Mouse (Mus musculus) olfactory bulb, adult 2 months (tissue): Measurements from ENCODE around the gene Eln. TPM values are rescaled to one million over a fixed set of nuclear protein-coding genes. Genes with fewer than 3 reads are reported as not detected.

ENCODE experiments used
- H3K27ac ChIP-seq: fragments of 200-500 bp; 2 replicates; pipeline ENCODE4 v1.5.1; 2012; ENCODE audit warnings: low read depth, low read length; ENCODE audit not compliant: insufficient read depth
- H3K4me1 ChIP-seq: fragments of 200-500 bp; 2 replicates; pipeline ENCODE4 v1.6.1; 2012; ENCODE audit warnings: low read length; ENCODE audit not compliant: control insufficient read depth, insufficient read depth
- H3K4me3 ChIP-seq: fragments of 200-500 bp; 2 replicates; pipeline ENCODE4 v1.5.1; 2012; ENCODE audit warnings: mild to moderate bottlenecking, low read depth, low read length, moderate library complexity; ENCODE audit not compliant: insufficient read depth
- CTCF ChIP-seq: fragments of 200-500 bp; IDR thresholded peaks from 2 replicates; pipeline ENCODE4 v1.5.1; 2012; ENCODE audit warnings: low read depth, mild to moderate bottlenecking, low read length, moderate library complexity; ENCODE audit not compliant: insufficient read depth
- POLR2A ChIP-seq: fragments of 200-500 bp; IDR thresholded peaks from 2 replicates; pipeline ENCODE4 v1.6.1; 2012; ENCODE audit warnings: mild to moderate bottlenecking, low read depth, low read length, moderate library complexity; ENCODE audit not compliant: insufficient read depth
- WGBS: fragments of 180-500 bp; shearing (Covaris S2); methylation state at CpG from one replicate; pipeline ENCODE4 v1.1.7; 2018; 5-methylcytosine and 5-hydroxymethylcytosine counted together
- polyA plus RNA-seq: library from polyadenylated mRNA; stranded (reverse); fragments of >200 nt; gene quantifications from 2 replicates; pipeline ENCODE4 v1.2.4, GENCODE M21; 2012; ENCODE audit warnings: low replicate concordance; ENCODE audit not compliant: missing spikeins, insufficient read depth, insufficient read length

The Eln gene
- polyA plus RNA-seq, 1 experiment: not detected

GRCm38 (mm10) chr5:134695082-134695481 lies 52.0 kb downstream of the Eln start:
- no peak overlapping the region for H3K4me3 ChIP-seq
- no peak overlapping the region for H3K27ac ChIP-seq
- 15% methylated on average over 2 of the region's 2 CpGs for WGBS
- no peaks in the 10 kb centered on the region for H3K4me1 ChIP-seq
- TF ChIP-seq POLR2A: no peak
- TF ChIP-seq CTCF: no peak

- Histone ChIP-seq H3K4me3 (no peak overlapping the region), H3K27ac (no peak overlapping the region), H3K4me1 (no peaks in the 10 kb centered on the region)
- 100% methylated on average over 1 of the region's 1 CpGs for WGBS
- TF ChIP-seq POLR2A (no peak), CTCF (no peak)
Measured at GRCm38 (mm10) chr5:134692704-134693103, 54.4 kb downstream of the Eln start.

- no peaks in the 10 kb centered on the region; the same call in 1 of the 2 replicates for H3K4me1 ChIP-seq
- peak overlapping the region; percentile 38; the same call in 1 of the 2 replicates for H3K27ac ChIP-seq
- WGBS: under 1% methylated on average over 38 of the region's 38 CpGs
- peak; percentile 12; the same call in 1 of the 2 replicates for TF ChIP-seq POLR2A
- no peak for TF ChIP-seq CTCF
- H3K4me3 ChIP-seq: peak overlapping the region; percentile 57
Measured at GRCm38 (mm10) chr5:134688718-134689284, 58.3 kb downstream of the Eln start.

- H3K27ac ChIP-seq: peak within 1 kb of the TSS; percentile 38; the same call in 1 of the 2 replicates
- WGBS: 1% methylated on average over 64 of the region's 69 CpGs
- TF ChIP-seq CTCF (no peak), POLR2A (peak; percentile 51; the same call in 1 of the 2 replicates)
- H3K4me3 ChIP-seq: peak within 1 kb of the TSS; percentile 57
- no peaks in the 10 kb centered on the region; the same call in 1 of the 2 replicates for H3K4me1 ChIP-seq
Measured at GRCm38 (mm10) chr5:134688086-134688717, 58.9 kb downstream of the Eln start, which contains the start of gene Limk1. TSS of gene Limk1 (minus strand) at chr5:134688598.

GRCm38 (mm10) chr5:134687187-134687586 lies 59.9 kb downstream of the Eln start:
- Histone ChIP-seq H3K4me3 (peak overlapping the region; percentile 57), H3K27ac (no peak overlapping the region), H3K4me1 (no peaks in the 10 kb centered on the region; the same call in 1 of the 2 replicates)
- no peak for TF ChIP-seq POLR2A
- TF ChIP-seq CTCF: no peak
- 67% methylated on average over 1 of the region's 1 CpGs for WGBS

- Histone ChIP-seq H3K4me1 (no peaks in the 10 kb centered on the region; the same call in 1 of the 2 replicates), H3K4me3 (no peak overlapping the region), H3K27ac (no peak overlapping the region)
- WGBS: 89% methylated on average over 6 of the region's 6 CpGs
- TF ChIP-seq POLR2A (no peak), CTCF (no peak)
Measured at GRCm38 (mm10) chr5:134686541-134686940, 60.6 kb downstream of the Eln start.

- H3K4me3 ChIP-seq: no peak overlapping the region
Measured at GRCm38 (mm10) chr5:134684398-134684797, 62.7 kb downstream of the Eln start.

GRCm38 (mm10) chr5:134683813-134684212 lies 63.3 kb downstream of the Eln start:
- no peak overlapping the region for H3K27ac ChIP-seq
- H3K4me1 ChIP-seq: peaks cover 11% of the 10 kb centered on the region
- TF ChIP-seq POLR2A (no peak), CTCF (no peak)
- 46% methylated on average over 2 of the region's 2 CpGs for WGBS
- no peak overlapping the region for H3K4me3 ChIP-seq

More at GRCm38 (mm10) chr5:134684398-134684797, 62.7 kb downstream of the Eln start:
- TF ChIP-seq POLR2A (no peak), CTCF (no peak)
- Histone ChIP-seq H3K27ac (no peak overlapping the region), H3K4me1 (peaks cover 11% of the 10 kb centered on the region)
- WGBS: 64% methylated on average over 2 of the region's 2 CpGs

GRCm38 (mm10) chr5:134680238-134680637 lies 66.9 kb downstream of the Eln start:
- 53% methylated on average over 12 of the region's 12 CpGs for WGBS
- no peak overlapping the region for H3K4me3 ChIP-seq
- no peak overlapping the region for H3K27ac ChIP-seq
- no peak for TF ChIP-seq POLR2A
- TF ChIP-seq CTCF: no peak
- peaks cover 30% of the 10 kb centered on the region for H3K4me1 ChIP-seq
